Mouse (Mus musculus): Measurements from ENCODE around the gene Ptprg. TPM values are rescaled to one million over a fixed set of nuclear protein-coding genes. Genes with fewer than 3 reads are reported as not detected.
"Not testable (repeated sequence)": the region's sequence is repeated elsewhere in the genome, so short reads cannot be mapped to it uniquely, and the experiment has no call there.

Ptprg gene
- total RNA-seq, 4 experiments from 2014 or later, result 13.3 to 22.4 (median 19.1) TPM

- DNase-seq (ENCODE audit: low spot score in 2 of 2), result no peak
These were observed 637.7 kb downstream of the Ptprg start for GRCm38 (mm10) chr14:12191076-12191475.

DNA sequence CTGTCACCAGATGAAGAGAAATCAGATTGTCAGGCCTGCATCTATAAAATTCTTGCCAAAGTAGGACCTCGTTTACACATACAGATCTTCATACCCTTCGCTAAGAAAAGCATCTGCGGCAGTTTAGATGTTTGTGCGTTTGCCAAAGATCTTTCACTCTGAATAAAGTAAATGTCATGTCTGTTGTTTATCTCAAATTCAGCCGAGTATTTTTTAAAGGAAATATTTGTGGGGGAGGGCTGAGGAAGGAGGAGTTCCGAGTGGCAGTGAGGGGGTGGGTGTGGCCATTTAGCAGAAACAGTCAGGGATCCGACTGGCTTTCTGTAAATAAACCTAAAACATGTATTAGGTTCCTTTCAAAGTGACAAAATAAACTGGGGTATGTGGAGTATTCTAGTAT lies 645.4 kb downstream of the Ptprg start:
- DNase-seq (ENCODE audit: low spot score in 2 of 2), result no peak

GRCm38 (mm10) chr14:12199956-12200950 lies 646.9 kb downstream of the Ptprg start:
- DNase-seq (ENCODE audit: low spot score in 2 of 2), result no peak

- no peak for DNase-seq (ENCODE audit: low spot score in 2 of 2)
These were observed 648.9 kb downstream of the Ptprg start for GRCm38 (mm10) chr14:12202214-12202613.

DNA sequence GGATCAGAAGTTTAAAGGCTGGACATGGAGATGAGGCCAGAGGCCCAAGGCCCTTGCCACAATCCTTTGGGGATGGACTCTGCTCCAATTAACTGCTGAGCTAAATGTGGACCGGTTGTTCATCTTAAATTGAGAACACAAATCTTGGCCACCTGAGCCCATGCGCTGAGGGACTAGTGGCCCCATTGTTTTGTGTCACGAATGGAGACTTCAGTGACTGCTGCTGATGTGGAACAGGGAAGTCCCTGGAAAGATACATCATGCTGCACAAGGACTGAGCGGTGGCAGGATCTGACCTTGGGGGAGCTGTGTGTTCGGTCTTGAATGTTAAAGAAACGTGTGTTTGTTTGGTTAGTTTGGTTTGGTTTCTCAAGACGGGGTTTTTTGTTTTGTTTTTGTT lies 649.7 kb downstream of the Ptprg start:
- DNase-seq (ENCODE audit: low spot score in 2 of 2), result no peak

DNA sequence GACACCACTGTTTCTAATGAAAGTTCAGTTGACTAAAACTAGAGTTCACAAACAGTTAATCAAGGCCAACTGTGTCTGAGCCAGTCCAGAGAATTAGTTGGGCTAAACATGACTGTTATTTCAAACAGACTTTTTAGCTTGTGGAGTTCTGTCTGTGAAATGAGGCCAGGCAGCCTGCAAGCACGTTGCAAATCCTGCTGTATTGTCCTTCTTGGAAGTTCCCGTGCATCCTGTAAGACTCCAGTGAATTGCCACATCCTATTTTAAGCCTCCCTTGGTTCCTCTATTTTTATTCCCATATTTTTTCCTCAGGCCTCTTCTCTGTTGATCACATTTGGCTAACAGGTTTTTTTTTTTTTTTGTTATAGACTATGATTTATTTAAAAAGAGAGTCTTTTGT lies 652.8 kb downstream of the Ptprg start:
- no peak for DNase-seq (ENCODE audit: low spot score in 2 of 2)

DNA sequence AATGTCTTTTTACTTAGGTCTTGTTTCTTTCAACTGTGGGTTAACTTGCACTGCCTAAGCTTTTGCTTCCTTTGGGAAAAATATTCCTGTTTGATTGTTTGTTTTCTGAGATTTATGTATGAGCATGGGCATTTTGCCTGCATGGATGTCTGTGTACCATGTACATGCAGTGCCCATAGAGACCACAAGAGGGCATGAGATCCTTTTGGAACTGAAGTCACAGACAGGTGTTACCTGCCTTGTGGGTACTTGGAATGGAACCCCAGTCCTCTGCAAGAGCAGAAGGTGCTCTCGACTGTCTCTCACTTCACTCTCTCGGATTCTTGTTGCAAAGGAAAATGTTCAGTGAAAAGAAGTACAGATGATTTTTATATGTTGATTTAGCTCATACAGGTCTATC lies 655.2 kb downstream of the Ptprg start:
- no peak for DNase-seq (ENCODE audit: low spot score in 2 of 2)

DNA sequence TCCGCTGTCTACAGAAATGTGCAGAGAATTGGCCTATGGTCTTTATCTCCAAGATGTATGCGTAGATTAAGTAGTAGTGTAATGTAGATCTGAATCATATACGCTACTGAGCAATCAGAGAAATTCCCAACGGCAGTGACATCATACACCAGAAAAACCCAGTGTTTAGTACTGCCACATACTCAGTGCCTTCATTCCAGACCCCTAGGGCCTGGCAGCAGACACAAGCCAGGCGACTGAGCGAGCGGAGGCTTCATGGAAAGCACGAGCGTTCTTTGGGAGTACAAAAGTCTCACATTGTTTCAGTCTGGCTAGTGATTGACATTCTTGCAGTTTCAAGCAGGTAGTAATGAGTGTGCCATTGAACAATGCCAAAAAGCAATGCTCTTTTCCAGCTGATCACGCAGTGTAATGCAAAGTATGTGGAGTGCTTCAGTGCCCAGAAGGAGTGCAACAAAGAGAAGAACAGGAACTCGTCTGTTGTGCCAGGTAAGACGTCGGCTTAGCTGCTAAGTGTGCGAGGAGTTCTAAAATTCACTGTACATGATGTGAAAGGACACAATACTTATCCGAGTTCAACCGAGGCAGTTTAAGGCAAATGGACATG lies 665.3 kb downstream of the Ptprg start:
- no peak for DNase-seq (ENCODE audit: low spot score in 2 of 2)

DNA sequence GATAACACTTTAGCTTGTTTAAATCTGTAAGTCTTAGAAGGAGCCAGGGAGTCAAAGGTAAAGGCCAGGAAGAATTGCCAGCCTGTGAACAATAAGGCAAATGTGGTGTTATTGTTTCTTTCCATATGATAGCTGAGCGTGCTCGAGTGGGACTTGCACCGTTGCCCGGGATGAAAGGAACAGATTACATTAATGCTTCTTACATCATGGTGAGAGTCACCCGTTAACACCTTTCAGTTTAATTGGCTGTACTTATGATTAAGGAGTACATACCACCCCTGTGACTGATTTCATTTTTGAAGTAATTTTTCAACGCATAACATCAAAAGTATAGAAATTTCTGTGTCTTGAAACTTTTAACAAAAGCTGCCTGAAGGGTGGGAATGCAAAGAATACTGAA lies 666.5 kb downstream of the Ptprg start:
- DNase-seq (ENCODE audit: low spot score in 2 of 2), result no peak

- DNase-seq (ENCODE audit: low spot score in 2 of 2), result no peak
These were observed 667.2 kb downstream of the Ptprg start for GRCm38 (mm10) chr14:12220540-12220939.

- DNase-seq (ENCODE audit: low spot score in 2 of 2), result no peak
These were observed 668.2 kb downstream of the Ptprg start for GRCm38 (mm10) chr14:12221571-12221970.

DNA sequence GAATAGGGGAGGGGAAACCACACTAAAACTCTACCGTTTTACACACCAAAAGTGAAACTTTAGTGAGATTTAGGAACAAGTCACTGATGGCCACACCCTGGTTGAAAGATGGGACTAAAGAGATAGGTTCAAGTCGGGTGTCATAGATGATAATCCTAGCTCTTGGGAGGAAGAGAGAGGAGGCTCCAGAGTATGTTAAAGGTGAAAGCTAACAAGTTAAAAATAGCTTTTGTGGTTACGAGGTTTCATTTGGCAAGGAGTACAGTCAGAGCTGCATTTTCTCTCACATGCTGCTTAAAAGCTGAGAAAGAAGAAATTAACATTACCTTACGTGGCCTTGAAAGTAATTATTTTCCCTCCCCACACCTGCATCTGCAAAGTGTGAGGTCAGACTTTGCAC lies 690.4 kb downstream of the Ptprg start:
- DNase-seq (ENCODE audit: low spot score in 2 of 2), result no peak

DNA sequence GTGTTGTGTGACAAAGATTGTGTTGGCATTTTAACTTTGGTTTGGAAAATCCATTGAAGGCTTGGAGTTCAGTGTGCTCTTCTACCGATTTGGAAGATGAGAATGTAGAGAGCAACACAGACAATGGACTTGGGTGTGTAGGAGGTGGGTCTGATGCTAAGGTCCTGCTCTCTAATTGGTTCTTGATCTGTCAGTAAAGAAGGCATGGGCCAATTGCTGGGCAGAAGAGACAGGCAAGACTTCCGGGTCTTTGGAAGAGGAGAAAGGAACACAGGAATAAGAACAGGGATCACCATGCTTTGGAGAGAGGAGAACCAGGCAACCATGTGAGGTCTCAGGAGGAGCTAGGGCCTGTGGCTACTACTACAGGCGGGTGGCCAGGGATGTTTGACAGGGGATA lies 722.7 kb downstream of the Ptprg start:
- DNase-seq (ENCODE audit: low spot score in 2 of 2), result no peak

DNA sequence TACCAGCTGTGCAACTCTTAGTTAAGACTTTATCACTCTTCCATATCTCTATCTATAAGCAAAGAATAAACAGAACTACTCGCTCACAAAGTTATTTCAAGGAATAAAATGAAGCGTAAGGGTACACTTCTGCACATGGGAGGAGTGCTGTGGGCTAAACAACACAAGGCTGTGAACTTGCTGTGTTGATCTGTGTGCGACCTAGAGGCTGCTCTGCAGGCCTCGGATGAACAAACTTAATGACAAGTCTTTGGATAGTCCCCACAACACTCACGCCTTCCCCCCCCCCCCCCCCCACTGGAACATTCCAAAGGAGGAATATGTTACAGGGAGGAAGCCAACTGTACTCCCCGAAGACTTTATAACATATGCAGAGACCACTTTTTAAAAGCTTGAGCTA lies 730.3 kb downstream of the Ptprg start, which contains the start of gene Gm49355:
TSS of gene Gm49355 (plus strand) at position 336 of the 400 bp plus-strand sequence.
- DNase-seq (ENCODE audit: low spot score in 2 of 2), result no peak

DNA sequence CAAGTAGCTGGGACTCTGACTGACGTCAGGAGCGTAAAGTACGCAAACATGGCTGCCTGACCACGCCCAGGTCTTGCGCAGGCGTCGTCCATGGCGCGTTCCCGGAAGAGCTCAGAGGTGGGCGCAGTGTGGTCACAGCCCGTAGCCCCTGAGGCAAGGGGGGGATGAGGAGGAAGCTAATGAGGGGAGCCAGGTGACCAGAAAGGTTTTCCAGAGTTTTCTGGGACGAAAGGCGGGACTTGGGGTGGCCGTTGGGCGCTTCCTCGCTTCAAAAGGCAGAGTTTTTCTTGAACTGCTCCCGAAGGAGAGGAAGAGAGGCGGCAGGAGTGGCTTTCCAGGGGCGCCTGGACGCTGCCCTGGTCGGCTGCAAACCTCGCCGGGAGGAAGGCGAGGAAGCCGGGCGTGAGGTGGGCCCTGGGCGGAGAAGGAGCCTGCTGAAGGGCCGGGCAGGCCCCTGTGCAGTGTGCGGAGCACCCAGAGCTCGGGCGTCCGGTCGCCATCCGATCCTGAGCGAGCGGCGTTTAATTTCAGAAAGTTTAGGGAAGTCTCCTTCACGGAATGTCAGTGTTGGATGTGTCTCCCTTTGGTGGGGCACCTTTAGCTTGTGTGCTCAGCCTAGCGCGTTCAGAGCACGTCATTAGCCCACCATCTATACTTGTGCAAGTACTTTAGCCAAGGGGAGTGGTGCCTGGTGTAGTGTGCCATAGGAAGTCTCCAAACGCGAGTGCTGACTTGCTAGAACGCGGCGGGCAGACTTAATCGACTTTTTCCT lies 731.0 kb downstream of the Ptprg start, which contains the start of gene 3830406C13Rik:
TSS of gene 3830406C13Rik (plus strand) at position 33 of the 772 bp plus-strand sequence.
- peak; percentile 69 to 72 for DNase-seq (ENCODE audit: low spot score in 2 of 2)

DNA sequence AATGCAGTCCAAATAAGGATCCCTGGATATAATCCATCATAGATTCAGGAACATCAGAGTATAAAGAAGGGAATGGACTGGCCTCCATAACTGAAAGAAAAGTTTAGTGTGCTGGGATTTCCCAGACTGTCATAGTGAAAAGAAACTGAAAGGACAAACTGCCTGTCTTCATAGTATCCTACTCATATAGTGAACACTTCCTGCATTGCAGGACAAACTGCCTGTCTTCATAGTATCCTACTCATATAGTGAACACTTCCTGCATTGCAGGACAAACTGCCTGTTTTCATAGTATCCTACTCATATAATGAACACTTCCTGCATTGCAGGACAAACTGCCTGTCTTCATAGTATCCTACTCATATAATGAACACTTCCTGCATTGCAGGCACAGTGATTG lies 736.4 kb downstream of the Ptprg start:
- not testable (repeated sequence) for DNase-seq (ENCODE audit: low spot score in 2 of 2)

Other genes with a start within 250 kb of the Ptprg start
- 1 to 10 TPM in 3 of 4 experiments, under 1 TPM in 1; 0.92 to 2.0 (median 1.3) TPM for gene Gm3839, start 196.8 kb upstream of the Ptprg start, total RNA-seq (2022)